ENCODE assay signal across 7 mouse cellular contexts in genomic region chr11:120085891-120086627, GRCm38 (mm10). TPM values are rescaled to one million over a fixed set of nuclear protein-coding genes. Genes with fewer than 3 reads are reported as not detected.
DNase-seq lines count a peak whose midpoint lies in the region; ATAC-seq and TF ChIP-seq lines count a peak whose summit lies in the region.

No protein-coding gene starts in this region.

- peak overlapping the region; percentile 85 for H3K4me3 ChIP-seq in brown adipose tissue, adult 24 weeks (ENCODE audit: insufficient read depth, low read depth, low read length)
- H3K4me3 ChIP-seq in forebrain, embryonic 15.5 days, result peak overlapping the region; percentile 82
- peak overlapping the region; percentile 89 for H3K4me3 ChIP-seq in hindbrain, embryonic 15.5 days
- peak overlapping the region; percentile 83 for H3K4me3 ChIP-seq in lung, embryonic 16.5 days (ENCODE audit: low read length)
- H3K4me3 ChIP-seq in spleen, adult 2 months (ENCODE audit: extremely low read depth, insufficient read depth, insufficient read length), result peak overlapping the region; percentile 90

- peak overlapping the region; percentile 95 for H3K9ac ChIP-seq in forebrain, embryonic 15.5 days (replicated peaks)
- peak overlapping the region; percentile 98 for H3K9ac ChIP-seq in hindbrain, embryonic 15.5 days
- H3K9ac ChIP-seq in lung, embryonic 16.5 days (ENCODE audit: low read length), result peak overlapping the region; percentile 88

- DNase-seq in urinary bladder, adult 2 months (ENCODE audit: low spot score), result peak; percentile 39
- no peak for DNase-seq in urinary bladder, postnatal 25 days (ENCODE audit: low spot score)
- peak in 1 of 2 experiments; percentile 13 for DNase-seq in spleen, adult 2 months (ENCODE audit: low read depth in 1 of 2, low spot score in 2 of 2)

- no peak overlapping the region for H3K27ac ChIP-seq in brown adipose tissue, adult 24 weeks (replicated peaks; ENCODE audit: low read depth, low read length)
- peak overlapping the region; percentile 80 for H3K27ac ChIP-seq in forebrain, embryonic 15.5 days (replicated peaks)
- H3K27ac ChIP-seq in hindbrain, embryonic 15.5 days (replicated peaks), result peak overlapping the region; percentile 89
- peak overlapping the region; percentile 56 for H3K27ac ChIP-seq in lung, embryonic 16.5 days (ENCODE audit: low read length)
- 0 out of 2 replicates have a peak overlapping the region, but pooled peaks have one; percentile 3 for H3K27ac ChIP-seq in spleen, adult 2 months (ENCODE audit: insufficient read depth, low read length)

- TF ChIP-seq CTCF in spleen, adult 2 months (IDR thresholded peaks at IDR 0.05; ENCODE audit: extremely low read depth, insufficient read depth, insufficient read length, insufficient replicate concordance), result no peak

- H3K36me3 ChIP-seq in forebrain, embryonic 15.5 days, result peaks cover 18% of the 10 kb centered on the region
- H3K36me3 ChIP-seq in hindbrain, embryonic 15.5 days, result peaks cover 12% of the 10 kb centered on the region
- peaks cover 4% of the 10 kb centered on the region for H3K36me3 ChIP-seq in lung, embryonic 16.5 days (ENCODE audit: control insufficient read depth, insufficient read depth, low read length)
- H3K36me3 ChIP-seq in spleen, adult 2 months (ENCODE audit: control insufficient read depth, insufficient read depth, low read length), result no peaks in the 10 kb centered on the region; the same call in 1 of the 2 replicates

- peak; percentile 59 for ATAC-seq in forebrain, embryonic 15.5 days (replicated peaks)
- no peak; the same call in 1 of the 2 replicates for ATAC-seq in hindbrain, embryonic 15.5 days (ENCODE audit: low FRiP score, low read depth)
- ATAC-seq in lung, embryonic 16.5 days (ENCODE audit: low read depth), result peak; percentile 27

- no peaks in the 10 kb centered on the region for H3K9me3 ChIP-seq in forebrain, embryonic 15.5 days
- H3K9me3 ChIP-seq in hindbrain, embryonic 15.5 days, result no peaks in the 10 kb centered on the region
- H3K9me3 ChIP-seq in lung, embryonic 16.5 days (ENCODE audit: control insufficient read depth, low read length), result no peaks in the 10 kb centered on the region

- H3K4me1 ChIP-seq in brown adipose tissue, adult 24 weeks (ENCODE audit: control insufficient read depth, insufficient read depth, insufficient read length, low read length), result peaks cover 7% of the 10 kb centered on the region
- H3K4me1 ChIP-seq in forebrain, embryonic 15.5 days, result peaks cover 15% of the 10 kb centered on the region
- H3K4me1 ChIP-seq in hindbrain, embryonic 15.5 days (replicated peaks), result peaks cover 18% of the 10 kb centered on the region
- peaks cover 9% of the 10 kb centered on the region for H3K4me1 ChIP-seq in lung, embryonic 16.5 days (replicated peaks; ENCODE audit: control insufficient read depth, insufficient read depth, low read length)
- H3K4me1 ChIP-seq in spleen, adult 2 months (ENCODE audit: control insufficient read depth, insufficient read depth, insufficient read length), result peaks cover 9% of the 10 kb centered on the region; the same call in 1 of the 2 replicates

- TF ChIP-seq POLR2A in spleen, adult 2 months (IDR thresholded peaks at IDR 0.05; ENCODE audit: low read depth, low read length), result no peak

- 0% methylated on average over 25 of the region's 25 CpGs for WGBS in forebrain, embryonic 15.5 days
- under 1% methylated on average over 23 of the region's 25 CpGs for WGBS in hindbrain, embryonic 15.5 days
- under 1% methylated on average over 25 of the region's 25 CpGs for WGBS in lung, embryonic 16.5 days
- WGBS in spleen, adult 2 months, result 1% methylated on average over 25 of the region's 25 CpGs

- no peaks in the 10 kb centered on the region for H3K27me3 ChIP-seq in forebrain, embryonic 15.5 days
- no peaks in the 10 kb centered on the region for H3K27me3 ChIP-seq in hindbrain, embryonic 15.5 days
- no peaks in the 10 kb centered on the region for H3K27me3 ChIP-seq in lung, embryonic 16.5 days (ENCODE audit: control insufficient read depth, insufficient read depth, low read depth, low read length)
- no peaks in the 10 kb centered on the region for H3K27me3 ChIP-seq in spleen, adult 2 months (ENCODE audit: control insufficient read depth, insufficient read depth, low read length)

- H3K4me2 ChIP-seq in forebrain, embryonic 15.5 days (replicated peaks), result peak overlapping the region; percentile 94
- H3K4me2 ChIP-seq in hindbrain, embryonic 15.5 days, result peak overlapping the region; percentile 73
- H3K4me2 ChIP-seq in lung, embryonic 16.5 days (ENCODE audit: low read depth, low read length), result peak overlapping the region; percentile 57

RNA-seq across cellular contexts. Expression of gene Cep131, which starts 0.6 kb away (rescaled TPM):
- polyA plus RNA-seq in urinary bladder, adult 2 months (2012; rRNA removed), result 7.6 and 10.5 TPM in 2 replicates
- polyA plus RNA-seq in brown adipose tissue, adult 24 weeks (2012; ENCODE audit: insufficient read depth, insufficient read length, missing spikeins), result 1.9 and 3.0 TPM in 2 replicates
- polyA plus RNA-seq in forebrain, embryonic 15.5 days (2015; fragmentation: Nextera tagmentation; extraction: Ambion mirVana), result 34.6 and 35.0 TPM in 2 replicates
- 31.0 and 32.9 TPM in 2 replicates for polyA plus RNA-seq in hindbrain, embryonic 15.5 days (2015; fragmentation: Nextera tagmentation; extraction: Ambion mirVana)
- 15.3 and 16.4 TPM in 2 replicates for polyA plus RNA-seq in lung, embryonic 16.5 days (2015; fragmentation: Nextera tagmentation; extraction: Ambion mirVana)
- polyA plus RNA-seq in spleen, adult 2 months (2012; rRNA removed), result 4.5 and 7.5 TPM in 2 replicates

RNA-seq across cellular contexts. Expression of gene Tepsin, which starts 12.5 kb away (rescaled TPM):
- 36.5 and 38.5 TPM in 2 replicates for polyA plus RNA-seq in urinary bladder, adult 2 months (2012; rRNA removed)
- 3.7 and 4.8 TPM in 2 replicates for polyA plus RNA-seq in brown adipose tissue, adult 24 weeks (2012; ENCODE audit: insufficient read depth, insufficient read length, missing spikeins)
- polyA plus RNA-seq in forebrain, embryonic 15.5 days (2015; fragmentation: Nextera tagmentation; extraction: Ambion mirVana), result 18.7 and 21.9 TPM in 2 replicates
- polyA plus RNA-seq in hindbrain, embryonic 15.5 days (2015; fragmentation: Nextera tagmentation; extraction: Ambion mirVana), result 22.0 and 25.5 TPM in 2 replicates
- polyA plus RNA-seq in lung, embryonic 16.5 days (2015; fragmentation: Nextera tagmentation; extraction: Ambion mirVana), result 17.8 and 18.2 TPM in 2 replicates
- 34.3 and 44.0 TPM in 2 replicates for polyA plus RNA-seq in spleen, adult 2 months (2012; rRNA removed)

RNA-seq across cellular contexts. Expression of gene Ndufaf8, which starts 12.7 kb away (rescaled TPM):
- polyA plus RNA-seq in urinary bladder, adult 2 months (2012; rRNA removed), result 47.2 and 49.0 TPM in 2 replicates
- 84.1 and 118 TPM in 2 replicates for polyA plus RNA-seq in brown adipose tissue, adult 24 weeks (2012; ENCODE audit: insufficient read depth, insufficient read length, missing spikeins)
- 49.7 and 56.9 TPM in 2 replicates for polyA plus RNA-seq in forebrain, embryonic 15.5 days (2015; fragmentation: Nextera tagmentation; extraction: Ambion mirVana)
- 56.4 and 57.9 TPM in 2 replicates for polyA plus RNA-seq in hindbrain, embryonic 15.5 days (2015; fragmentation: Nextera tagmentation; extraction: Ambion mirVana)
- polyA plus RNA-seq in lung, embryonic 16.5 days (2015; fragmentation: Nextera tagmentation; extraction: Ambion mirVana), result 64.7 and 78.3 TPM in 2 replicates
- 31.0 and 33.8 TPM in 2 replicates for polyA plus RNA-seq in spleen, adult 2 months (2012; rRNA removed)

RNA-seq across cellular contexts. Expression of gene Aatk, which starts 39.1 kb away (rescaled TPM):
- polyA plus RNA-seq in urinary bladder, adult 2 months (2012; rRNA removed), result 15.2 and 15.3 TPM in 2 replicates
- polyA plus RNA-seq in brown adipose tissue, adult 24 weeks (2012; ENCODE audit: insufficient read depth, insufficient read length, missing spikeins), result 6.7 and 12.0 TPM in 2 replicates
- polyA plus RNA-seq in forebrain, embryonic 15.5 days (2015; fragmentation: Nextera tagmentation; extraction: Ambion mirVana), result 21.9 and 22.5 TPM in 2 replicates
- polyA plus RNA-seq in hindbrain, embryonic 15.5 days (2015; fragmentation: Nextera tagmentation; extraction: Ambion mirVana), result 45.7 and 47.5 TPM in 2 replicates
- 2.0 and 2.2 TPM in 2 replicates for polyA plus RNA-seq in lung, embryonic 16.5 days (2015; fragmentation: Nextera tagmentation; extraction: Ambion mirVana)
- 7.4 and 9.1 TPM in 2 replicates for polyA plus RNA-seq in spleen, adult 2 months (2012; rRNA removed)
